Mouse (Mus musculus) spleen, adult 2 months (tissue): ENCODE data around the gene Gm49486. TPM values are rescaled to one million over a fixed set of nuclear protein-coding genes. Genes with fewer than 3 reads are reported as not detected.

ENCODE experiments used
- DNase-seq, 2 experiments: peaks; one replicate each; pipeline versions ENCODE4 v3.0.0 to v3.0.0-alpha.2; 2012 to 2021; ENCODE audit warnings: low spot score in 2 of 2, low read depth in 1 of 2
- H3K27ac ChIP-seq: fragments of 200-500 bp; 2 replicates; pipeline ENCODE4 v1.5.1; 2012; ENCODE audit warnings: low read length, inconsistent platforms; ENCODE audit not compliant: insufficient read depth
- H3K27me3 ChIP-seq: fragments of 200-500 bp; 2 replicates; pipeline ENCODE4 v1.6.1; 2012; ENCODE audit warnings: mild to moderate bottlenecking, moderate library complexity, low read length, inconsistent platforms; ENCODE audit not compliant: control insufficient read depth, insufficient read depth
- H3K36me3 ChIP-seq: fragments of 200-500 bp; 2 replicates; pipeline ENCODE4 v1.6.1; 2012; ENCODE audit warnings: mild to moderate bottlenecking, low read length, inconsistent platforms; ENCODE audit not compliant: control insufficient read depth, insufficient read depth
- H3K4me1 ChIP-seq: fragments of 200-500 bp; 2 replicates; pipeline ENCODE4 v1.6.1; 2011; ENCODE audit warnings: inconsistent platforms; ENCODE audit not compliant: control insufficient read depth, insufficient read depth, insufficient read length
- H3K4me3 ChIP-seq: fragments of 200-500 bp; 2 replicates; pipeline ENCODE4 v1.5.1; 2011; ENCODE audit warnings: mild to moderate bottlenecking, inconsistent platforms; ENCODE audit not compliant: insufficient read depth, insufficient read length; ENCODE audit errors: extremely low read depth
- CTCF ChIP-seq: fragments of 200-500 bp; IDR thresholded peaks from 2 replicates; pipeline ENCODE4 v1.5.1; 2011; ENCODE audit warnings: mild to moderate bottlenecking, inconsistent platforms; ENCODE audit not compliant: insufficient read depth, insufficient read length, insufficient replicate concordance; ENCODE audit errors: extremely low read depth
- POLR2A ChIP-seq: fragments of 200-500 bp; IDR thresholded peaks from 2 replicates; pipeline ENCODE4 v1.6.1; 2011; ENCODE audit warnings: low read depth, low read length, inconsistent platforms
- WGBS: fragments of 180-500 bp; shearing (Covaris S2); methylation state at CpG from one replicate; pipeline ENCODE4 v1.1.7; 2018; 5-methylcytosine and 5-hydroxymethylcytosine counted together
- polyA plus RNA-seq: library from polyadenylated mRNA; depleted of rRNA; stranded (reverse); fragments of >200 nt; gene quantifications from 2 replicates; pipeline ENCODE4 v1.2.3, GENCODE M21; 2012

The Gm49486 gene
- polyA plus RNA-seq, 1 experiment: not detected

DNA sequence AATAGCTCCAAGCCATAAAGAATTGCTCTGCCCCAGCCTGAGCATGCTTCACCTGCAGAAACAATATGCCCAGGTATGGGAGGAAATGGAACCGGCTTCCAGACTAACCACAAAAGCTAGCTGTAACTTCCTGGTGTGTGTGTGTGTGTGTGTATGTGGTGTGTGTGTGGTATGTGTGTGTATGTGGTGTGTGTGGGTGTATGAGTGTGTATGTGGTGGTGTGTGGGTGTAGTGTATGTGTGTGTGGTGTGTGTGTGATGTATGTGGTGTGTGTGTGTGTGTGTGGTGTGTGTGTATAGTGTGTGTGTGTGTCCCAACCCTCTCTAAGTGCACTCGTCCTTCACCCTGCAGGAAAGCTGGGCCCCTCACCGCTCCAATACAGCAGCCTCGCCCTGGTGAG, 36.2 kb downstream of the Gm49486 start:
- TF ChIP-seq CTCF (no peak), POLR2A (no peak)
- Histone ChIP-seq H3K27me3 (peaks cover 15% of the 10 kb centered on the region), H3K4me3 (no peak overlapping the region), H3K36me3 (no peaks in the 10 kb centered on the region), H3K4me1 (peaks cover 13% of the 10 kb centered on the region), H3K27ac (no peak overlapping the region)
- DNase-seq: no peak
- 22% methylated on average over 4 of the region's 4 CpGs for WGBS

- Histone ChIP-seq H3K27ac (no peak overlapping the region), H3K4me1 (peaks cover 5% of the 10 kb centered on the region; the same call in 1 of the 2 replicates), H3K36me3 (no peaks in the 10 kb centered on the region), H3K27me3 (no peaks in the 10 kb centered on the region), H3K4me3 (no peak overlapping the region)
- no peak for TF ChIP-seq POLR2A
- no peak for TF ChIP-seq CTCF
- DNase-seq: no peak
- WGBS: 15% methylated on average over 1 of the region's 1 CpGs
These were observed 39.3 kb downstream of the Gm49486 start for GRCm38 (mm10) chr15:79268521-79268920.

- peaks cover 3% of the 10 kb centered on the region; the same call in 1 of the 2 replicates for H3K4me1 ChIP-seq
- no peaks in the 10 kb centered on the region for H3K36me3 ChIP-seq
- TF ChIP-seq CTCF (no peak), POLR2A (peak; percentile 35; the same call in 1 of the 2 replicates)
- H3K27ac ChIP-seq: 0 out of 2 replicates have a peak overlapping the region, but pooled peaks have one; percentile 38
- H3K27me3 ChIP-seq: no peaks in the 10 kb centered on the region
- H3K4me3 ChIP-seq: peak overlapping the region; percentile 61
- DNase-seq: peak; percentile 57 to 78
- 1% methylated on average over 33 of the region's 33 CpGs for WGBS
These were observed 41.3 kb downstream of the Gm49486 start for GRCm38 (mm10) chr15:79270317-79271123.

DNA sequence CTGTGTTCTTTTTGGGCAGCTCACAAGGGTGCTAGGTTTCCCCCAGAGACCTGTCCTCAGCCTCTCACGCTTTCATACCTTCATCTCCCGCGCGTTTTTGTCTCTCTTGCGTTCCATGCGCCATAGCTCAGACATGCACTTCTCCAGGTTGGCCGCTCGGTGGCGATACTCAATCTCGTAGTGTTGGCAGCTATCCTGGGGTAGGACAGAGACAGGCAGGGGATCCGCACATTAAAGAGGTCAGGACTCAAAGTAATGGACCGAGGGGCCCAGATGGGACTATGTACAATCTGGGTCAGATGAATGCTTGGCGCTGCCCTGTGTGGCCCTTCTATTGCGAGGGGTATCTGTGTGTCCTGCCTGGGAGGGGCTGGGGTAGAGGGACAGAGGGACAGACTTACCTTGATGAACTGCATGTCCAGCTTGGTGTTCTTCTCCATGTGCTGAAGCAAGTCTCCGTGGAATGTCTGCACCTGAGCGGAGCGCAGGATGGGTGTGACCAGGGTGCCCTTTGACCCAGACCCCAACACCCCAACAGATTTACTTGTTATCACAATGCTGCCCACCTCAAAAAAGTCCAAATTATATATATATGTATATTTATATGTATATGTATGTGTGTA, 42.0 kb downstream of the Gm49486 start:
- WGBS: 20% methylated on average over 17 of the region's 17 CpGs

GRCm38 (mm10) chr15:79273020-79273419, 43.8 kb downstream of the Gm49486 start:
- DNase-seq: no peak
- WGBS: 90% methylated on average over 10 of the region's 10 CpGs
- H3K4me1 ChIP-seq: peaks cover 3% of the 10 kb centered on the region; the same call in 1 of the 2 replicates
- H3K27me3 ChIP-seq: no peaks in the 10 kb centered on the region
- H3K27ac ChIP-seq: no peak overlapping the region
- H3K4me3 ChIP-seq: no peak overlapping the region
- TF ChIP-seq CTCF: no peak
- TF ChIP-seq POLR2A: no peak
- no peaks in the 10 kb centered on the region for H3K36me3 ChIP-seq

More for the DNA sequence above, 42.0 kb downstream of the Gm49486 start:
- TF ChIP-seq CTCF (peak; percentile 63; the same call in 1 of the 2 replicates), POLR2A (no peak)
- Histone ChIP-seq H3K4me3 (peak overlapping the region; percentile 61; the same call in 1 of the 2 replicates), H3K27ac (no peak overlapping the region), H3K4me1 (peaks cover 3% of the 10 kb centered on the region; the same call in 1 of the 2 replicates), H3K36me3 (no peaks in the 10 kb centered on the region), H3K27me3 (no peaks in the 10 kb centered on the region)
- peak; percentile 32 to 40 for DNase-seq

- WGBS: 65% methylated on average over 10 of the region's 10 CpGs
- TF ChIP-seq CTCF (no peak), POLR2A (no peak)
- H3K27ac ChIP-seq: no peak overlapping the region
- H3K36me3 ChIP-seq: no peaks in the 10 kb centered on the region
- no peak for DNase-seq
- H3K27me3 ChIP-seq: no peaks in the 10 kb centered on the region
- peaks cover 5% of the 10 kb centered on the region; the same call in 1 of the 2 replicates for H3K4me1 ChIP-seq
- H3K4me3 ChIP-seq: no peak overlapping the region
These were observed 48.5 kb downstream of the Gm49486 start for GRCm38 (mm10) chr15:79277728-79278127.
